Mouse (Mus musculus) forebrain, postnatal 0 days (tissue): ENCODE results near the gene Aktip. TPM values are rescaled to one million over a fixed set of nuclear protein-coding genes. Genes with fewer than 3 reads are reported as not detected.

Experiments used
- ATAC-seq: fragments of 200-750 bp; cut with Nextera tagmentation; 2 replicates; pipeline ENCODE4 v1.8.0; 2017; ENCODE audit warnings: mild to moderate bottlenecking, moderate library complexity
- DNase-seq: peaks from one replicate; pipeline ENCODE4 v3.0.0-alpha.2; 2015
- H3K27ac ChIP-seq: fragments of 300-500 bp; sonication (generic); 2 replicates; pipeline ENCODE4 v1.5.1; 2014; ENCODE audit warnings: low read depth, mild to moderate bottlenecking, antibody characterized with exemption, low read length, moderate library complexity, mixed read lengths
- H3K27me3 ChIP-seq: fragments of 300-500 bp; sonication (generic); 2 replicates; pipeline ENCODE4 v1.6.1; 2014; ENCODE audit warnings: mild to moderate bottlenecking, low read length, mixed read lengths; ENCODE audit not compliant: insufficient read depth
- H3K36me3 ChIP-seq: fragments of 300-500 bp; sonication (generic); 2 replicates; pipeline ENCODE4 v1.6.1; 2014; ENCODE audit warnings: mild to moderate bottlenecking, moderate library complexity; ENCODE audit not compliant: insufficient read depth
- H3K4me1 ChIP-seq: fragments of 300-500 bp; sonication (generic); 2 replicates; pipeline ENCODE4 v1.6.1; 2014; ENCODE audit warnings: antibody characterized with exemption; ENCODE audit not compliant: insufficient read depth
- H3K4me2 ChIP-seq: fragments of 300-500 bp; sonication (generic); 2 replicates; pipeline ENCODE4 v1.6.1; 2014; ENCODE audit warnings: low read depth, mild to moderate bottlenecking, moderate library complexity
- H3K4me3 ChIP-seq: fragments of 300-500 bp; sonication (generic); 2 replicates; pipeline ENCODE4 v1.5.1; 2014; ENCODE audit warnings: low read depth, low read length, mixed read lengths
- H3K9ac ChIP-seq: fragments of 300-500 bp; sonication (generic); 2 replicates; pipeline ENCODE4 v1.6.1; 2014; ENCODE audit warnings: mild to moderate bottlenecking
- H3K9me3 ChIP-seq: fragments of 300-500 bp; sonication (generic); 2 replicates; pipeline ENCODE4 v1.6.1; 2016; ENCODE audit warnings: low read length
- CTCF ChIP-seq: sonication (generic); IDR thresholded peaks from 2 replicates; pipeline ENCODE4 v1.5.1; 2016; ENCODE audit warnings: antibody characterized with exemption, control low read depth, low read depth
- WGBS: fragments of 180-500 bp; shearing (Covaris S2); extraction: QIAGEN DNeasy Blood & Tissue Kit; methylation state at CpG from one replicate; pipeline ENCODE4 v1.1.7; 2014; 5-methylcytosine and 5-hydroxymethylcytosine counted together
- polyA plus RNA-seq: library from polyadenylated mRNA; unstranded; fragments of >200 nt; fragmentation: Nextera tagmentation; extraction: Ambion mirVana; gene quantifications from 2 replicates; pipeline ENCODE4 v1.2.1, GENCODE M21; 2015
- total RNA-seq: library from RNA; depleted of rRNA; stranded (reverse); fragments of >200 nt; gene quantifications from 2 replicates; pipeline ENCODE4 v1.2.3, GENCODE M21; 2014

The Aktip gene
- total and polyA plus RNA-seq, 2 experiments from 2014 or later, result 119 to 129 TPM

DNA sequence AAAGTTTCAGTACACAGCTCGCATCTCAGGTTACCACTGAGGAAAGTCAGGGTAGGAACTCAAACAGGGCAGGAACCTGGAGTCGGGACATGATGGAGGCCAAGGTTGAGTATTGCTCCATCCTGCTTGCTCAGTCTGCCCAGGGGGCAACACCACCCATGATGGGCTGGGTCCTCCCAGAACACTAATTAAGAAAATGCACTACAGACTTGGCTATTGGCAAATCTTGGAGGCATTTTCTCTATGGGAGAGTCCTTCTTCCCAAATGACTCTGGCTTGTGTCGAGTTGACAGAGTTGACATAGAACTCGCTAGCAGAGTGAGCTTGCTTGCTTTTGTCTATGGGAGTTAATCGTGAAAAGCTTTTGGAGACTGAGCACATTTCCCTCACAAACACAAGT lies 6.8 kb downstream of the Aktip start:
- no peak overlapping the region for H3K4me2 ChIP-seq
- DNase-seq (no peak), ATAC-seq (no peak)
- 80% methylated on average over 5 of the region's 5 CpGs for WGBS
- peaks cover 3% of the 10 kb centered on the region; the same call in 1 of the 2 replicates for H3K4me1 ChIP-seq
- H3K9me3 ChIP-seq, result no peaks in the 10 kb centered on the region
- peaks cover 13% of the 10 kb centered on the region; the same call in 1 of the 2 replicates for H3K27me3 ChIP-seq
- no peak overlapping the region for H3K27ac ChIP-seq
- H3K4me3 ChIP-seq, result no peak overlapping the region
- H3K9ac ChIP-seq, result no peak overlapping the region
- H3K36me3 ChIP-seq, result no peaks in the 10 kb centered on the region
- TF ChIP-seq CTCF, result no peak

DNA sequence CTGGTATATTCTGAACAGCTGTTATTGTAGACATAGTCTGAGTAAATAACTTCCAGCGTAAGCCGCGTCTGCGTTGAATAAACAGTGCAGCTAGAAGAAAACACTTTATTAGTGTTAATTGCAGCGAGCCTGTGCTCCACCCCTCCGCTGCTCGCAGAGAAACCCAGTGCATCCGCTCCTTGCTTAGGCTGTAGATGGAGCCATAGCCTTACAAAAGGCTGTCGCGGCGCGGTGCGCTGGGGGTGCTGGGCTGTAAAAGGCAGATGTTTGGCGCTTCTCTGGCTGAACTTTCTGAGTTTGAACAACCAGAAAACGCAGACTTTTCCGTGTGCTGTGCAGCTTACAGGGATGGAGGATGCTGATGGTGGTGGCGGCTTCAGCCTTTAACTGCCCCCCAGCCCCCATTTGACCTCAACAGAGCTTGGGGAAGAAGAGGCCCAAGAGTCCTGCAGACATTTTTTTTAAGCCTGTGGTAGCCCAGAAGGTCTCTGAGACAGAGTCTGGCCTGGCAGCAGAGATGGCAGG lies 8.9 kb downstream of the Aktip start:
- 6% methylated on average over 17 of the region's 17 CpGs for WGBS
- ATAC-seq, result peak; percentile 98
- H3K4me3 ChIP-seq, result no peak overlapping the region
- no peak overlapping the region for H3K27ac ChIP-seq
- H3K9ac ChIP-seq, result no peak overlapping the region
- peak; percentile 90 for DNase-seq
- TF ChIP-seq CTCF, result peak; percentile 93
- no peaks in the 10 kb centered on the region for H3K9me3 ChIP-seq
- peak overlapping the region; percentile 24 for H3K4me2 ChIP-seq
- peaks cover 3% of the 10 kb centered on the region; the same call in 1 of the 2 replicates for H3K4me1 ChIP-seq
- H3K27me3 ChIP-seq, result peaks cover 13% of the 10 kb centered on the region; the same call in 1 of the 2 replicates
- no peaks in the 10 kb centered on the region for H3K36me3 ChIP-seq

GRCm38 (mm10) chr8:91188152-91188551 lies 11.6 kb downstream of the Aktip start:
- Histone ChIP-seq H3K4me1 (peaks cover 3% of the 10 kb centered on the region; the same call in 1 of the 2 replicates), H3K4me3 (no peak overlapping the region), H3K9ac (no peak overlapping the region), H3K27me3 (peaks cover 13% of the 10 kb centered on the region; the same call in 1 of the 2 replicates), H3K9me3 (no peaks in the 10 kb centered on the region), H3K27ac (no peak overlapping the region), H3K4me2 (no peak overlapping the region), H3K36me3 (no peaks in the 10 kb centered on the region)
- no peak for ATAC-seq
- 79% methylated on average over 10 of the region's 11 CpGs for WGBS
- no peak for DNase-seq
- no peak for TF ChIP-seq CTCF

- 86% methylated on average over 12 of the region's 12 CpGs for WGBS
- H3K9ac ChIP-seq, result no peak overlapping the region
- H3K4me2 ChIP-seq, result no peak overlapping the region
- H3K4me1 ChIP-seq, result peaks cover 3% of the 10 kb centered on the region; the same call in 1 of the 2 replicates
- peaks cover 9% of the 10 kb centered on the region; the same call in 1 of the 2 replicates for H3K27me3 ChIP-seq
- H3K9me3 ChIP-seq, result no peaks in the 10 kb centered on the region
- DNase-seq, result no peak
- no peak for TF ChIP-seq CTCF
- H3K36me3 ChIP-seq, result no peaks in the 10 kb centered on the region
- ATAC-seq, result no peak
- no peak overlapping the region for H3K27ac ChIP-seq
- no peak overlapping the region for H3K4me3 ChIP-seq
Observed at GRCm38 (mm10) chr8:91186372-91186771, 13.4 kb downstream of the Aktip start.

DNA sequence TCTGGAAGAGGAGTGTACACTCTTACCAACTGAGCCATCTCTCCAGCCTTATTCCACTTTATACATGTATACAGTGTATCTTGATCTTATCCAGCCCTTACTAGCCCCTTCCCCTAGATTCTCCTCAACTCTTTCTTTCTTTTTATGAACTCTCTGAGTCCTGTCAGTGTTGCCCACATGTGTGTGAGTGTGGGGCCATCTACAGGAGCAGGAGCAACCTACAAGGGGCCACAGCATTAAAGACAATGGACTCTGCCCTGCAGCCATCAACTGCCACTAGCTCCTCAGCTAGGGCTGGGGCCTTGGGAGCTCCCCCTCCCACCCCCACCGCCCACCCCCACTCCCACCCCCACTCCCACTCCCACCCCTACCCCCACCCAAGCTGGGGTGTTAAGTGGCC lies 22.1 kb downstream of the Aktip start:
- TF ChIP-seq CTCF, result no peak
- DNase-seq (no peak), ATAC-seq (no peak)
- no peak overlapping the region for H3K4me2 ChIP-seq
- no peak overlapping the region for H3K4me3 ChIP-seq
- no peak overlapping the region for H3K9ac ChIP-seq
- H3K27me3 ChIP-seq, result no peaks in the 10 kb centered on the region; the same call in 1 of the 2 replicates
- no peaks in the 10 kb centered on the region for H3K36me3 ChIP-seq
- 80% methylated on average over 1 of the region's 1 CpGs for WGBS
- H3K4me1 ChIP-seq, result no peaks in the 10 kb centered on the region
- no peaks in the 10 kb centered on the region for H3K9me3 ChIP-seq
- H3K27ac ChIP-seq, result no peak overlapping the region

DNA sequence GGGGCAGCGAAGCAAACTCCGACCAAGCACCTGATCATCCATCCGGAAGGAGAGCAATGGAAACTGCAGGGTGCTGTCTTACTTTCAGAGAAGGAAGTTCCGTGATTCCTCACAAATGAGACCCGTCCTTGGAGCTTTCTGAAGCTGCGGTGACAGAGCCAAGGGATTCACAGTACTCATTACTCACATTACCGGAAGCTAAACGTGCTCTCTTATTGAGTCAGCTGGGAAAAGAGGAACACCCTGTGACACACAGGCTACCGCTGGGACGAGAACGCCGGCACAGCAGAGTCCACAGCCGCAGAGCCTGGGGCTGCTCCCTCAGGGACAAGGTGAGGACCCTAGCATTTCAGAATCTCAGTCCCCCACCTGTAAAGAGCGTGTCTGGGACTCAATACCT lies 23.6 kb downstream of the Aktip start:
- no peaks in the 10 kb centered on the region for H3K36me3 ChIP-seq
- ATAC-seq, result no peak
- WGBS, result 54% methylated on average over 14 of the region's 14 CpGs
- H3K9ac ChIP-seq, result no peak overlapping the region
- no peak overlapping the region for H3K27ac ChIP-seq
- no peak for DNase-seq
- H3K9me3 ChIP-seq, result no peaks in the 10 kb centered on the region
- H3K4me3 ChIP-seq, result no peak overlapping the region
- no peaks in the 10 kb centered on the region for H3K4me1 ChIP-seq
- H3K4me2 ChIP-seq, result no peak overlapping the region
- TF ChIP-seq CTCF, result no peak
- no peaks in the 10 kb centered on the region; the same call in 1 of the 2 replicates for H3K27me3 ChIP-seq

DNA sequence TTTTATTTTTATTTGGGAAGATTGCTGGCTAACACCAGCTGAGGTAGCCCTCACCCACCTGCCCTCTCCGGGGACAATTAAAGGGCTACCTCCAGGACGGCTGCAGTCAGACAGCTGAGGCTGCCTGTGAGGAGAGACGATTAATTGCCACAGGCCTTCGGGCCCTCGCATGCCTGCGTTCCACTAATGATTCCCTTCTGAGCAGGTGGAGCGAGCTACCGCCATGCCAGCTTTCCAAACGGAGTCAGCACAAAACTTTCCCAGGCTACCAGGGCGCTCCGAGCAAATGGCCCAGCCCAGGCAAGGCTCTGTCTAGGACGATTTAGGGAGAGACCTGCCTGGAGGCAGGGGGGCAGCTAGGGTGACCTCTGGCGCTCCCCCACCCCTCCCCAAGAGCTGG lies 28.2 kb downstream of the Aktip start:
- DNase-seq (no peak), ATAC-seq (no peak)
- Histone ChIP-seq H3K9ac (no peak overlapping the region), H3K4me2 (no peak overlapping the region), H3K9me3 (no peaks in the 10 kb centered on the region), H3K4me3 (no peak overlapping the region), H3K36me3 (no peaks in the 10 kb centered on the region), H3K4me1 (no peaks in the 10 kb centered on the region), H3K27me3 (no peaks in the 10 kb centered on the region; the same call in 1 of the 2 replicates), H3K27ac (no peak overlapping the region)
- WGBS, result 25% methylated on average over 13 of the region's 13 CpGs
- TF ChIP-seq CTCF, result no peak
